Mouse (Mus musculus) heart, embryonic 11.5 days (tissue): ENCODE results near the gene Foxred2. TPM values are rescaled to one million over a fixed set of nuclear protein-coding genes. Genes with fewer than 3 reads are reported as not detected.

Experiments used
- ATAC-seq: fragments of 200-750 bp; cut with Nextera tagmentation; replicated peaks from 2 replicates; pipeline ENCODE4 v1.8.0; 2017; ENCODE audit warnings: moderate library complexity; ENCODE audit not compliant: insufficient number of reproducible peaks, low FRiP score, low TSS enrichment
- H3K27ac ChIP-seq: fragments of 300-500 bp; sonication (generic); 2 replicates; pipeline ENCODE4 v1.5.1; 2014; ENCODE audit warnings: mild to moderate bottlenecking, low read depth, low read length
- H3K27me3 ChIP-seq: fragments of 300-500 bp; sonication (generic); 2 replicates; pipeline ENCODE4 v1.6.1; 2014; ENCODE audit warnings: mild to moderate bottlenecking, low read length, mixed read lengths; ENCODE audit not compliant: control insufficient read depth, insufficient read depth
- H3K36me3 ChIP-seq: fragments of 300-500 bp; sonication (generic); 2 replicates; pipeline ENCODE4 v1.6.1; 2014; ENCODE audit warnings: mild to moderate bottlenecking, low read length, moderate library complexity, mixed read lengths; ENCODE audit not compliant: control insufficient read depth, insufficient read depth
- H3K4me1 ChIP-seq: fragments of 300-500 bp; sonication (generic); 2 replicates; pipeline ENCODE4 v1.6.1; 2014; ENCODE audit warnings: low read length; ENCODE audit not compliant: control insufficient read depth, insufficient read depth
- H3K4me2 ChIP-seq: fragments of 300-500 bp; sonication (generic); 2 replicates; pipeline ENCODE4 v1.6.1; 2014; ENCODE audit warnings: mild to moderate bottlenecking, moderate library complexity
- H3K4me3 ChIP-seq: fragments of 300-500 bp; sonication (generic); 2 replicates; pipeline ENCODE4 v1.5.1; 2014; ENCODE audit warnings: low read depth, low read length
- H3K9ac ChIP-seq: fragments of 300-500 bp; sonication (generic); 2 replicates; pipeline ENCODE4 v1.6.1; 2014; ENCODE audit warnings: mild to moderate bottlenecking, low read depth, low read length, moderate library complexity
- H3K9me3 ChIP-seq: fragments of 300-500 bp; sonication (generic); replicated peaks from 2 replicates; pipeline ENCODE4 v1.6.1; 2016; ENCODE audit warnings: low read length; ENCODE audit not compliant: control insufficient read depth
- WGBS: fragments of 180-500 bp; shearing (Covaris S2); extraction: QIAGEN DNeasy Blood & Tissue Kit; methylation state at CpG from one replicate; pipeline ENCODE4 v1.1.7; 2014; ENCODE audit not compliant: insufficient replicate concordance; 5-methylcytosine and 5-hydroxymethylcytosine counted together
- polyA plus RNA-seq: library from polyadenylated mRNA; unstranded; fragments of >200 nt; fragmentation: Nextera tagmentation; extraction: Ambion mirVana; gene quantifications from 2 replicates; pipeline ENCODE4 v1.2.1, GENCODE M21; 2014

The Foxred2 gene
- polyA plus RNA-seq, 1 experiment from 2014 or later = 1.2 TPM

DNA sequence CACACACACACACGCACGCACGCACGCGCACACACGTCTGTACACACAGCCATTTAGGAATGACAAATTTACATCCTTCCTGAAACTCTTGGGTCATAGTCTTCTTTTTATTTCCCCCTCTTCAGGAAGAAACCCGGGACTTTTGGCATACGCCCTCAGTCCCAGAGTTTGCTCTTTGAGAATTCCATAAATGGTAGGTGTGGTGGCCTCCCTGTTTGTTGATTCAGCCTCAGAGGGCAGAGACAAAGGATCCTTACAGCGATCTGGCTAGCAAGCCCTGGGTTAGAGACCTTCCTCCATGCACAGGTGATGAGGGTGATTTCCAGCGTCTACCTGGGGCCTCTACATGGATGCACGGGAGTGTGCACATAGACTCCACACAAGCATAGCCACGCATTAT is 37.1 kb downstream of the Foxred2 start:
- H3K27ac ChIP-seq = no peak overlapping the region
- peaks cover 27% of the 10 kb centered on the region for H3K36me3 ChIP-seq
- H3K4me1 ChIP-seq = no peaks in the 10 kb centered on the region
- 92% methylated on average over 12 of the region's 12 CpGs for WGBS
- no peak overlapping the region for H3K4me2 ChIP-seq
- no peak for ATAC-seq
- no peaks in the 10 kb centered on the region for H3K27me3 ChIP-seq
- H3K9me3 ChIP-seq = no peaks in the 10 kb centered on the region
- no peak overlapping the region for H3K4me3 ChIP-seq
- no peak overlapping the region for H3K9ac ChIP-seq

DNA sequence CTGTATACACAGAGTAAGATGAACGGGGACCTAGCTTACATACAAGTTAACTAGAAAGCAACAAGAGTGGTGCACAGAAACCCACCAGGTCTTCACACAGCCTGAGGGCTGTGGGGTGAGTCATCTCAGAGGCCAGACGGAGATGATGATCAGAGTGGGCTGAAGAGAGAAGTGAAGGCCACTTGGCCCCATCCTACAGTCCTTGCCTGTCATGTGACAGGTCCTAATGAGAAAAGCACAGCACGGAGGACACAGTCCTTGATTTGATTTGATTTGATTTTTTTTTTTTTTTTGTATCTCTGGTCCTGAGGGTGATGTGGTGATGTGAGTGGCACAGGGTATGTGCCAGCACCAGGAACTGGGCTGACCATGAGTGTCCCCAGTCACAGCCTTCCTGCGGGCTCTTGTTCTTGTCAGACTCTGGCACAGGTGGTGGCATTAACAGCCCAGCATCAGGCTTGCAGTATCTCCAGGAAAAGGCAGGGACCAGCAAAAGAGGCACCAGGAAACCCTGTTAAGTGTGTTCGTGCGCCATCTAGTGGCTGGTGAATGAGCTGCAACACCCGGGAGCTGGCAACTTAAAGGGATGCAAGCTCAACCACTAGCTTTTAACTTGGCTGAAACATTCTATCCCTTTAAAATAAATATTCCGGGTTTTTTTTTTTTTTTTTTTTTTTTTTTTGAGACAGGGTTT is 39.5 kb downstream of the Foxred2 start:
- Histone ChIP-seq H3K27ac (no peak overlapping the region), H3K4me2 (no peak overlapping the region), H3K36me3 (peaks cover 21% of the 10 kb centered on the region; the same call in 1 of the 2 replicates), H3K4me1 (peaks cover 11% of the 10 kb centered on the region), H3K27me3 (no peaks in the 10 kb centered on the region), H3K9me3 (no peaks in the 10 kb centered on the region), H3K4me3 (no peak overlapping the region), H3K9ac (no peak overlapping the region)
- no peak for ATAC-seq
- WGBS = 37% methylated on average over 8 of the region's 8 CpGs

GRCm38 (mm10) chr15:77915287-77915686 is 41.2 kb downstream of the Foxred2 start:
- Histone ChIP-seq H3K4me1 (peaks cover 25% of the 10 kb centered on the region), H3K9me3 (no peaks in the 10 kb centered on the region), H3K27me3 (no peaks in the 10 kb centered on the region), H3K4me3 (no peak overlapping the region), H3K4me2 (no peak overlapping the region), H3K36me3 (peaks cover 15% of the 10 kb centered on the region; the same call in 1 of the 2 replicates), H3K27ac (no peak overlapping the region), H3K9ac (no peak overlapping the region)
- no peak for ATAC-seq
- 88% methylated on average over 4 of the region's 4 CpGs for WGBS

- no peaks in the 10 kb centered on the region for H3K9me3 ChIP-seq
- WGBS = 90% methylated on average over 3 of the region's 3 CpGs
- ATAC-seq = no peak
- H3K9ac ChIP-seq = no peak overlapping the region
- H3K27ac ChIP-seq = no peak overlapping the region
- no peak overlapping the region for H3K4me2 ChIP-seq
- H3K4me1 ChIP-seq = peaks cover 25% of the 10 kb centered on the region
- H3K36me3 ChIP-seq = peaks cover 15% of the 10 kb centered on the region; the same call in 1 of the 2 replicates
- H3K27me3 ChIP-seq = no peaks in the 10 kb centered on the region
- no peak overlapping the region for H3K4me3 ChIP-seq
Observed at GRCm38 (mm10) chr15:77914507-77914906, 42.0 kb downstream of the Foxred2 start.

GRCm38 (mm10) chr15:77913054-77913453 is 43.5 kb downstream of the Foxred2 start:
- Histone ChIP-seq H3K4me2 (no peak overlapping the region), H3K4me3 (no peak overlapping the region), H3K9me3 (no peaks in the 10 kb centered on the region), H3K4me1 (peaks cover 25% of the 10 kb centered on the region), H3K27me3 (no peaks in the 10 kb centered on the region), H3K27ac (no peak overlapping the region), H3K9ac (no peak overlapping the region), H3K36me3 (peaks cover 15% of the 10 kb centered on the region; the same call in 1 of the 2 replicates)
- no peak for ATAC-seq
- WGBS = 77% methylated on average over 8 of the region's 8 CpGs

DNA sequence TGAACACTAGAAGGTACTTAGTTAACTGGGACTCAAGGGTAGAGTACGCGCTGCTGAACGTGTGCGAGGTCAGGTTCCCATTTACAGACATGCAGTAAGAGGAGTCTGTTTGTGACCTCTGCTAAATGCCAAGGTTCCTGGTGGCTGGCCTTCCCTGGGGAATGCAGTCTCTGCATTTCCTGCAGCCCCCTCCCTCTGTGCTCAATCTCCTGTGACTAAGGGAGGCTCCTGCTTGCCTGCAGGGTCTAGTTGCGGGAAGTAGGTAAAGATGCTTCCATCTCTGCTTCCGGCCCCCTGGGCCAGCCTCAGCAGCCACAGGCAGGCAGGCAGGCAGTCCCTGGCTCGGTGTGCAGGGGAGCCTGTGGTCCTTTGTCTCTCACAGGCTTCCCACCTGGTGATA is 43.9 kb downstream of the Foxred2 start:
- 46% methylated on average over 7 of the region's 7 CpGs for WGBS
- no peaks in the 10 kb centered on the region for H3K27me3 ChIP-seq
- peaks cover 25% of the 10 kb centered on the region for H3K4me1 ChIP-seq
- no peaks in the 10 kb centered on the region for H3K9me3 ChIP-seq
- H3K27ac ChIP-seq = peak overlapping the region; percentile 38; the same call in 1 of the 2 replicates
- H3K4me2 ChIP-seq = no peak overlapping the region
- H3K4me3 ChIP-seq = no peak overlapping the region
- ATAC-seq = no peak
- peaks cover 12% of the 10 kb centered on the region; the same call in 1 of the 2 replicates for H3K36me3 ChIP-seq
- H3K9ac ChIP-seq = 0 out of 2 replicates have a peak overlapping the region, but pooled peaks have one; percentile 1

DNA sequence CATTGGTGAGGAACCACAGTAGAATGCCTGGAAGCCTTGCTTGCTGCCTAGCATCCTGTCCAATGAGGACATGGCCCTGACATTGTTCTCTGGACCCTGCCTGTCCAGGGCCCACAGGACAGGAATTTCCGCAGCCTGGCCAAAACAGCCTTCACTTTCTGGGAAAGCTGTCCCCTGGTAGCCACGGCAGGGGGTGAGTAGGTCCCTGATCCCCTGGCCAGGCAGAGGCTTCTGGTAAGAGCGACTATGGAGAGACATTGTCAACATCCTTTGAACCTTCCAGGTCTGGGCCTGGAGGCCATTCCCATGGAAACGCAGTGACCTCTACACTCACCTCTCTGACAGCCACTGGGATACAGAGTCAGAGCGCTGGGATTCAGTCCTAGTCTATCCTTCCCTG is 44.5 kb downstream of the Foxred2 start:
- no peaks in the 10 kb centered on the region for H3K9me3 ChIP-seq
- WGBS = 38% methylated on average over 5 of the region's 5 CpGs
- ATAC-seq = no peak
- H3K27ac ChIP-seq = 0 out of 2 replicates have a peak overlapping the region, but pooled peaks have one; percentile 3
- no peak overlapping the region for H3K9ac ChIP-seq
- no peak overlapping the region for H3K4me2 ChIP-seq
- no peaks in the 10 kb centered on the region for H3K27me3 ChIP-seq
- peaks cover 11% of the 10 kb centered on the region; the same call in 1 of the 2 replicates for H3K36me3 ChIP-seq
- H3K4me3 ChIP-seq = no peak overlapping the region
- H3K4me1 ChIP-seq = peaks cover 25% of the 10 kb centered on the region

GRCm38 (mm10) chr15:77911065-77911464 is 45.5 kb downstream of the Foxred2 start:
- no peaks in the 10 kb centered on the region for H3K27me3 ChIP-seq
- H3K4me3 ChIP-seq = no peak overlapping the region
- H3K36me3 ChIP-seq = peaks cover 11% of the 10 kb centered on the region; the same call in 1 of the 2 replicates
- no peak overlapping the region for H3K9ac ChIP-seq
- WGBS = 5% methylated on average over 2 of the region's 2 CpGs
- H3K9me3 ChIP-seq = no peaks in the 10 kb centered on the region
- peaks cover 33% of the 10 kb centered on the region for H3K4me1 ChIP-seq
- H3K27ac ChIP-seq = peak overlapping the region; percentile 68; the same call in 1 of the 2 replicates
- H3K4me2 ChIP-seq = no peak overlapping the region
- ATAC-seq = no peak; the same call in 1 of the 2 replicates
